Mouse (Mus musculus) retina, adult 2 months (tissue): Measurements from ENCODE around the gene Pnma5.

Experiments
- DNase-seq: peaks from one replicate; pipeline ENCODE4 v3.0.0-alpha.2; 2012; ENCODE audit warnings: low read depth, low spot score

Gene Pnma5

GRCm38 (mm10) chrX:72985607-72986006 lies 51.3 kb downstream of the Pnma5 start:
- no peak for DNase-seq
